Mouse (Mus musculus): ENCODE data around the gene Fam83e.
A peak's percentile ranks its signal among the peaks of the same experiment; 100 is the strongest.

DNA sequence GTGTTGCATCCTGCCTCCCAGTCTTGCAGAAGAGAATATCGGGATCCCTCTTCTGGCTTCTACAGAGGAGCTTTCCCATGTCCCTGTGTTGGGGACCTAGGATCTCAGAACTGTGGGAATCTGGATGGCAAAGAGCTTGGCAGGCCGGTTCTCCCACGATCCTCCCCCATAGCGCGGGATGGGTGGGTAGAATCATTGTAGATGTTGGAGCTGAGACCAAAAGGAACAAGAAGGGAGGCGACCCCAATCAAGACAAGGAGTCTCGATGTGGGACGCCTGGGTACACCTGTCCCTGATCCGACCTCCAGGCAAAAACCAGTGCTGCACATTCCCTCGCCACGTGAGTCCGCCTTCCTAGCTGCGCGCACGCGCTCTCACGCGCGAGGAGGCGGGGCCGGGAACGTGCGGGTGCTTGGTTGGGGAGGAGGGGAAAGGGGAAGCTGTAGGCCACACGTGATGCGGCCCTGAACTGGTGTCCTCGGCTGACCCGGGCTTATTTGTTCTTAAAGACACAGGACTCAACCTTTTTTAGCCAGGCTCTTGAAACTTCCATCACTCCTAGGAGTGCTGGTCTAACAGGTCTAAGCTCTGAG is 13.5 kb upstream of the Fam83e start:
- TF ChIP-seq EP300 (IDR thresholded peaks at IDR 0.05; ENCODE audit: insufficient read depth, low read depth, low read length) (peak; percentile 82; the same call in 1 of the 2 replicates), CTCF (IDR thresholded peaks at IDR 0.05; ENCODE audit: low read depth, low read length) (no peak)
